Mouse (Mus musculus) C2C12 (cell line): Measurements from ENCODE around the gene Vamp8.

Experiments used
- CEBPB ChIP-seq: IDR thresholded peaks from one replicate; pipeline ENCODE4 v1.6.1; 2011; ENCODE audit warnings: low read depth, mild to moderate bottlenecking, control low read depth, moderate library complexity
- CTCF ChIP-seq: IDR thresholded peaks from one replicate; pipeline ENCODE4 v1.5.1; 2011; ENCODE audit not compliant: control insufficient read depth, insufficient read depth, insufficient read length
- MAX ChIP-seq: IDR thresholded peaks from one replicate; pipeline ENCODE4 v1.6.1; 2011; ENCODE audit warnings: mild to moderate bottlenecking, control low read depth
- MYOD1 ChIP-seq: IDR thresholded peaks from one replicate; pipeline ENCODE4 v1.6.1; 2011; ENCODE audit warnings: low read depth; ENCODE audit not compliant: control insufficient read depth, insufficient read length
- MYOG ChIP-seq: IDR thresholded peaks from one replicate; pipeline ENCODE4 v1.6.1; 2011; ENCODE audit not compliant: control insufficient read depth, insufficient read length; ENCODE audit errors: extremely low read depth
- USF1 ChIP-seq: IDR thresholded peaks from one replicate; pipeline ENCODE4 v1.6.1; 2011; ENCODE audit warnings: low read depth, mild to moderate bottlenecking, control low read depth, moderate library complexity

GRCm38 (mm10) chr6:72364009-72364408 is 26.5 kb downstream of the Vamp8 start:
- TF ChIP-seq CTCF (peak; percentile 21), CEBPB (no peak), MYOD1 (no peak), MAX (no peak), USF1 (no peak), MYOG (no peak)
